29 mouse cellular contexts compared by ENCODE assay signal in genomic region chr6:136745586-136745985, GRCm38 (mm10). TPM values are rescaled to one million over a fixed set of nuclear protein-coding genes. Genes with fewer than 3 reads are reported as not detected.
DNase-seq lines count a peak whose midpoint lies in the region; ATAC-seq lines count a peak whose summit lies in the region.
"Had no signal": no experiment of that assay in that cellular context is flagged by ENCODE, and none has a peak within 500 bp of the region (broad histone marks: within the 10 kb centered on the region; RNA-seq: fewer than 3 reads in every experiment).

No protein-coding gene starts in this region.

- no peaks in the 10 kb centered on the region for H3K27me3 ChIP-seq in midbrain, embryonic 16.5 days (ENCODE audit: control insufficient read depth, insufficient read depth, low read depth, low read length)
- H3K27me3 ChIP-seq: embryonic facial prominence, embryonic 15.5 days; forebrain, embryonic 12.5 days; heart, embryonic 12.5 days; hindbrain, embryonic 15.5 days; limb, embryonic 15.5 days; midbrain, embryonic 15.5 days; neural tube, embryonic 12.5 days had no signal

- H3K4me3 ChIP-seq in midbrain, embryonic 16.5 days (ENCODE audit: low read depth, low read length), result no peak overlapping the region
- H3K4me3 ChIP-seq: embryonic facial prominence, embryonic 10.5 days; embryonic facial prominence, embryonic 15.5 days; forebrain, embryonic 12.5 days; heart, embryonic 12.5 days; hindbrain, embryonic 15.5 days; limb, embryonic 10.5 days; limb, embryonic 15.5 days; midbrain, embryonic 10.5 days; midbrain, embryonic 15.5 days; neural tube, embryonic 12.5 days had no signal

- WGBS in midbrain, embryonic 16.5 days, result 86% methylated on average over 5 of the region's 5 CpGs

- H3K9ac ChIP-seq in midbrain, embryonic 16.5 days (ENCODE audit: low read depth, low read length), result no peak overlapping the region
- H3K9ac ChIP-seq: embryonic facial prominence, embryonic 15.5 days; forebrain, embryonic 12.5 days; heart, embryonic 12.5 days; hindbrain, embryonic 15.5 days; limb, embryonic 15.5 days; midbrain, embryonic 15.5 days; neural tube, embryonic 12.5 days had no signal

- no peaks in the 10 kb centered on the region for H3K9me3 ChIP-seq in midbrain, embryonic 16.5 days (replicated peaks; ENCODE audit: control insufficient read depth, low read length, poor library complexity, severe bottlenecking)
- H3K9me3 ChIP-seq: embryonic facial prominence, embryonic 10.5 days; embryonic facial prominence, embryonic 15.5 days; forebrain, embryonic 12.5 days; heart, embryonic 12.5 days; hindbrain, embryonic 15.5 days; limb, embryonic 10.5 days; limb, embryonic 15.5 days; midbrain, embryonic 10.5 days; midbrain, embryonic 15.5 days; neural tube, embryonic 12.5 days had no signal

- peak; percentile 40 for ATAC-seq in common myeloid progenitor, adult 5-6 weeks (replicated peaks; ENCODE audit: low read depth, poor library complexity, severe bottlenecking)
- 0 out of 2 replicates have a peak, but pooled peaks have one; percentile 8 for ATAC-seq in megakaryocyte progenitor cell, adult 5-6 weeks (replicated peaks; ENCODE audit: poor library complexity)
- no peak for ATAC-seq in midbrain, embryonic 16.5 days
- ATAC-seq: midbrain, embryonic 15.5 days had no signal

- H3K27ac ChIP-seq in midbrain, embryonic 16.5 days (ENCODE audit: low read length), result no peak overlapping the region
- H3K27ac ChIP-seq: embryonic facial prominence, embryonic 10.5 days; embryonic facial prominence, embryonic 15.5 days; forebrain, embryonic 12.5 days; hindbrain, embryonic 15.5 days; kidney, postnatal 0 days; limb, embryonic 10.5 days; limb, embryonic 15.5 days; macrophage; midbrain, embryonic 10.5 days; midbrain, embryonic 15.5 days; neural tube, embryonic 12.5 days had no signal

- H3K36me3 ChIP-seq in midbrain, embryonic 16.5 days (ENCODE audit: control insufficient read depth, insufficient read depth, low read length), result no peaks in the 10 kb centered on the region
- H3K36me3 ChIP-seq: embryonic facial prominence, embryonic 10.5 days; embryonic facial prominence, embryonic 15.5 days; forebrain, embryonic 12.5 days; heart, embryonic 12.5 days; hindbrain, embryonic 15.5 days; limb, embryonic 10.5 days; limb, embryonic 15.5 days; midbrain, embryonic 10.5 days; midbrain, embryonic 15.5 days; neural tube, embryonic 12.5 days had no signal

- peaks cover 3% of the 10 kb centered on the region; the same call in 1 of the 2 replicates for H3K4me1 ChIP-seq in midbrain, embryonic 16.5 days (ENCODE audit: control insufficient read depth, insufficient read depth, low read length)
- H3K4me1 ChIP-seq: embryonic facial prominence, embryonic 15.5 days; forebrain, embryonic 12.5 days; heart, embryonic 12.5 days; hindbrain, embryonic 15.5 days; limb, embryonic 15.5 days; midbrain, embryonic 10.5 days; midbrain, embryonic 15.5 days; neural tube, embryonic 12.5 days had no signal

- DNase-seq in thymus, postnatal 0 days (ENCODE audit: low spot score), result peak; percentile 37
- DNase-seq in thymus, postnatal 25 days, result no peak
- DNase-seq in adrenal gland, postnatal 14 days, result no peak
- DNase-seq: adrenal gland, postnatal 36 days; cerebellum, adult 18-20 months; cerebellum, postnatal 14 days; gastrocnemius, postnatal 14 days; heart, adult 18-20 months; heart, postnatal 4 days; kidney, adult 8-10 months; kidney, postnatal 4 days; right cerebral cortex, postnatal 4 days; thymus, adult 2 months had no signal

- H3K4me2 ChIP-seq in midbrain, embryonic 16.5 days (ENCODE audit: low read length), result no peak overlapping the region
- H3K4me2 ChIP-seq: embryonic facial prominence, embryonic 15.5 days; forebrain, embryonic 12.5 days; heart, embryonic 12.5 days; hindbrain, embryonic 15.5 days; limb, embryonic 15.5 days; midbrain, embryonic 15.5 days; neural tube, embryonic 12.5 days had no signal

RNA-seq across cellular contexts. Expression of gene Gucy2c, which starts 36.0 kb away (rescaled TPM):
- polyA plus RNA-seq in thymus, postnatal 0 days (2015; fragmentation: Nextera tagmentation; extraction: Ambion mirVana), result 0.29 and 0.30 TPM in 2 replicates
- 0.37 TPM in 1 of 2 replicates, not detected in the other for total RNA-seq in common myeloid progenitor, adult 5-6 weeks (2017)
- not detected in 2 replicates for total RNA-seq in megakaryocyte progenitor cell, adult 5-6 weeks (2015)
- not detected in 2 replicates for total RNA-seq in megakaryocyte progenitor cell, adult 5-6 weeks (2017)
- 0.08 and 0.22 TPM in 2 replicates for total RNA-seq in adrenal gland, postnatal 14 days (2021)
- 0.69 and 0.71 TPM in 2 replicates for polyA plus RNA-seq in midbrain, embryonic 16.5 days (2015; fragmentation: Nextera tagmentation; extraction: Ambion mirVana)
- total RNA-seq: adrenal gland, postnatal 36 days; gastrocnemius, postnatal 14 days; heart, adult 18-20 months; heart, postnatal 4 days had no signal
- polyA plus RNA-seq: heart, embryonic 12.5 days; heart, postnatal 0 days; macrophage had no signal

RNA-seq across cellular contexts. Expression of gene Hist4h4, which starts 58.6 kb away (rescaled TPM):
- 1.3 and 2.0 TPM in 2 replicates for polyA plus RNA-seq in thymus, postnatal 0 days (2015; fragmentation: Nextera tagmentation; extraction: Ambion mirVana)
- 32.2 and 34.4 TPM in 2 replicates for total RNA-seq in common myeloid progenitor, adult 5-6 weeks (2017)
- total RNA-seq in megakaryocyte progenitor cell, adult 5-6 weeks (2015), result 16.6 and 20.5 TPM in 2 replicates
- 38.8 and 46.4 TPM in 2 replicates for total RNA-seq in megakaryocyte progenitor cell, adult 5-6 weeks (2017)
- 24.3 and 24.8 TPM in 2 replicates for total RNA-seq in adrenal gland, postnatal 14 days (2021)
- polyA plus RNA-seq in midbrain, embryonic 16.5 days (2015; fragmentation: Nextera tagmentation; extraction: Ambion mirVana), result 0.68 and 0.70 TPM in 2 replicates
- polyA plus RNA-seq: macrophage had no signal
